Mouse (Mus musculus): ENCODE measurements around the gene Trib3.

Trib3 gene

DNA sequence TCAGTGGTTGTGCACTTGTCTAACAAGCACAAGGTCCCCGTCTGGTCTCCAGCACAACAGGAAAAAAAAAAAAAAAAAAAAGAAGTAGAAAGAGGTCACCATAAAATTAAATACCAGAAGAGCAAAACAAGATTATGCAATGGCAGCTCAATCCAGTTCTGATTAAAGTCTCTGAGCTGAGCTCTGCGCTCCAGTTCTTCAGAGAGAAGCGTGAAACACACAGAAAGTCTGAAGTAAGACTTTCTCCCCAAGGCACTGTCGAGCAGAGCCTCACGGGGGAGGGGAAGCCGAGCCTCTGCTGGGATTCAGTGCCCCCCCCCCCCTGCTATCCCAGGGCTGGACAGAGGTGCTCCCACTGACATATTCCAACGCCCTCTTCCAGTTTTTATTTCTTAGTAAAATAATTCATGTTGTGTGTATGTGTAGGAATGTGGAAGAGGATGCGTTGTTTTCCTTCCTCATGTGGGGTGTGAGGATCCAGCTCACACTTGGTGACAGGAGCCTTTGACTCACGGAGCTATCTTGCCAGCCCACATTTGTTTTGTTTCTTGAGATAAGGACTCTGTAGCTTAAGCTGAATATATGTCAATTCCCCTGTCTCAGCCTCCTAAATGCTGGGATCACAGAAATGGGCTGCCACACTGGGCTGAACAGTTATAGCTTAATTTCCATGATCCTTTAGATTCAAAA is 3.1 kb upstream of the Trib3 start:
- no peak for DNase-seq (ENCODE audit: low read depth, low spot score)

DNA sequence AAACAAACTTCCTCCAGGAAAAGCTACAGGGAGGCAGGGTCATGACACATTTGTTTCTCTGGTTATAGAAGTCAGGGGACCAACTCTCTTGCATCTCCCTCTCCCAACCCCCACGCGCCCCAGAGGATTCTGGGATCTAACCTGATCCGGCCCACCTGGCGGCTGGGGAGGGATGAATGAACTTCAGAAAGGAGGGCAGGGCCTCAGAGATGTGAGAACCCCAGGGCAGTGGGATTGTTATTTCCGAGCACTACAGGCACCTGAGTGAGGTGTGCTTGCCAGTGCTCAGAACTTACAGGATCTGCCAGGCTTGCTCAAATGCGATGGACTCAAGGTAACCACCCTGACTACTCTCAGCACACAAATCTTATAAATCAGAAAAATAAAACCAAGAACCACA is 1.6 kb upstream of the Trib3 start:
- peak; percentile 82 for DNase-seq (ENCODE audit: low read depth, low spot score)

DNA sequence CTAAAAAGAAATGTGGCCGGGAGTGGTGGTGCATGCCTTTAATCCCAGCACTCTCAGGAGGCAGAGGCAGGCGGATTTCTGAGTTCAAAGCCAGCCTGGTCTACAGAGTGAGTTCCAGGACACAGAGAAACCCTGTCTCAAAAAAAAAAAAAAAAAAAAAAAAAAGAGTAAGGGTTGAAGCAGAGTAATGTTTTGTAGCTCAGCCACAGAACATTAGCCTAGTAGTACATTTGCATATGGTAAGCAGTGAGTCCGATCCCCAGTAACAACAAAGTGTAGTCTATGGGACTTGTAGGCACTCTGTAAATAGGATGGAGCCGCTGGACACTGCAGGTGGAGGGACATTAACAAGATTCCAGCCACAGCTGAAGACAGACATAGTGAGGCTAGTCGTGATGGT is 1.1 kb upstream of the Trib3 start:
- no peak for DNase-seq (ENCODE audit: low read depth, low spot score)

DNA sequence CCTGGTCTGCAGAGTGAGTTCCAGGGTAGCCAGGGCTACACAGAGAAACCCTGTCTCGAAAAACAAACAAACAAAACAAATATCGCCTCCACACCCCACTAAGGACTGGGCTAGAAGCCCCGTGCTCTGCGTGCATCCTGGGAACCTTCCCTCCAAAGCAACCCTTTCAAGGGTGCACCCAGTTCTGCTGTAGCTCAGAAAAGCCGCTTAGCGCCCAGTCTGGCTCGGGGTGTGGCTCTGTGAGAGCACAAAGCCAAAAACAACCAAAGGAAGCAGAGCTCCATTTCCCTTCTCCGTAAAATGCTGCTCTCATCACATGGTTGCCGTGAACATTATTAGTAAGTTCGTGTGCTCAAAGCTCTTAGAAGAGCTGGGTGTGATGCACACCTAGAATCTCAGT is 529 bp upstream of the Trib3 start:
- peak; percentile 46 for DNase-seq (ENCODE audit: low read depth, low spot score)

DNA sequence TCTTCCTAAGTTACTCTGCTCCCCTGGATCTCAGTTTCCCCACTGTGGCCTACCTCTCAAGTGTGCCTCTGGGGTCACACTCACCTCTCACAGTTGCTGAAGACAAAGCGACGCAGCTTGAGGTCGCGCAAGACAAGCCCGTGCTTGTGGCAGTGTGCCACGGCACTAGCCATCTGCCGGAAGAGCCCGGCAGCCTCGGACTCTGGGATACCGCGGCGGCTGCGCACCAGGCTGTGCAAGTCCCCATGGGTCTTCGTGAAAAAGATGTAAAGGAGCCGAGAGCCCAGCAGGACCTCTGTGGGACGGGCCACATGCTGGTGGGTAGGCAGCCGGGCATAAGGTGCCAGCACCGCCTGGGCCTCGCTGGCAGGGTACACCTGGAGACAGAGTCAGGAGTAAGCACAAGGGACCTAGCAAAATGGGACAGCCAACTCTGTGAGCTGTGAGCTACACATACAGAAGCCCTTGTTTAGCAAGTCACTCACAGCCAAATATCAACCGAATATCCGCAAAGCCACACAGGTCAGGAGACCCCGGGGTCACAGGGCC is 4.1 kb downstream of the Trib3 start:
- DNase-seq (ENCODE audit: low read depth, low spot score), result peak; percentile 35

DNA sequence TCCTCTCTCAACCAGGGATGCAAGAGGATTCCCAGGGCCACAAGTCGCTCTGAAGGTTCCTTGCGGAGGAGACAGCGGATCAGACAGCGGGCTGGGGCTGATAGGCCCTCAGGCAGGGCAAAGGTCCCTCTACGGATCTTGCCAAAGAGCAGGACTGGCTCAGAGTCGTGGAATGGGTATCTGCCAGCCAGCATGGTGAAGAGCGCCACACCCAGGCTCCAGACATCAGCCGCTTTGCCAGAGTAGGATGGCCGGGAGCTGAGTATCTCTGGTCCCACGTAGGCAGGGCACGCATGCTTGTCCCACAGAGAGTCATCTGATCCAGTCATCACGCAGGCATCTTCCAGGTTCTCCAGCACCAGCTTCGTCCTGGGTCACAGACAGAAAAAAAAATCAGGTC is 5.5 kb downstream of the Trib3 start:
- no peak for DNase-seq (ENCODE audit: low read depth, low spot score)

DNA sequence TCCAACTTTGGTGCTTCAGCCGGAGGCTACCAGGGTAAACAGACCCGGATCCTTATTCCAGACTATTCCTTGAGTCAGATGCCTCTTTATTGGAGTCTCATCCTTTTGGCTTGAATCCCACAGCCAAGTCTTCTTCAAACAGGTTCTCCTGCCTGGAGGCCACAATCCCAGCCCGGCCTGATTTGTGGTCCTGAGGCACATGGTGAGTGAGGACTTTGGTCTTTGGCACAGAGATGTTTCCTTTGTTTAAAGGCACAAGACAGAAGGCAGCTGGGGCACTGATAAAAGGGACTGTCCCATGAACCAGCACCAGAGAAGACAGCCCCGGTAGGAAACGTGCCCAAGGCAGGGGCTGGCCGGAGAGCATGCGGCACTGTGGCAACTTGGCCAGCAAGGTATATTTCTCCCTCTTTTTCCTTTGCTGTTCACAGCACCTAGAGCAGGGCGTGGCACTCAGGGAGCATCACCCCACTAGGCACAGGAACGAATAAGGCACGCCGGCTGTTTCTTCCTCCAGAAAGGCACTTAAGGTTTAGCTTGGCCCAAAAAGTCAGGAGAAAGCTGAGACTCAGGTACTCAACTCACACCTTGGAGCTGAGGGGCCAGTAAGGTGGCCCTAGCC is 6.1 kb downstream of the Trib3 start:
- DNase-seq (ENCODE audit: low read depth, low spot score), result no peak

DNA sequence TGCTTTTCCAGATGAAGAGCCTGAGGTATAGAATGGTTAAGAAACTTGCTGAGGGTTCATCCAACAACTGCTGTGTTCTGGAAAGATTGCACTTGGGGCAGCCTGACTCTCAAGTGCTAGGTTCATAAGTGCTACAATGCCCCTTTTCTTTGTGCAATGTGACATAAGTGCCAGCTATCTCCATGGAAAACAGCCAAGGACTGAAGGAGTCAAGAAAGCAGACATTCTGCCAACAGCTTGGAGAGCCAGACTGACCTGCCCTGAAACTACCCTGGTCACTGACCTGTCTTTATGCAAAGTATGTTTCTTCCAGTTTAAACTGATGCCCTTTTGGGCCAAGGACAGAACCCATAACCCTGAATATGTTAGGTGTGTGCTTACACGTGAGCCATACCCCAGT is 7.0 kb downstream of the Trib3 start:
- DNase-seq (ENCODE audit: low read depth, low spot score), result no peak

DNA sequence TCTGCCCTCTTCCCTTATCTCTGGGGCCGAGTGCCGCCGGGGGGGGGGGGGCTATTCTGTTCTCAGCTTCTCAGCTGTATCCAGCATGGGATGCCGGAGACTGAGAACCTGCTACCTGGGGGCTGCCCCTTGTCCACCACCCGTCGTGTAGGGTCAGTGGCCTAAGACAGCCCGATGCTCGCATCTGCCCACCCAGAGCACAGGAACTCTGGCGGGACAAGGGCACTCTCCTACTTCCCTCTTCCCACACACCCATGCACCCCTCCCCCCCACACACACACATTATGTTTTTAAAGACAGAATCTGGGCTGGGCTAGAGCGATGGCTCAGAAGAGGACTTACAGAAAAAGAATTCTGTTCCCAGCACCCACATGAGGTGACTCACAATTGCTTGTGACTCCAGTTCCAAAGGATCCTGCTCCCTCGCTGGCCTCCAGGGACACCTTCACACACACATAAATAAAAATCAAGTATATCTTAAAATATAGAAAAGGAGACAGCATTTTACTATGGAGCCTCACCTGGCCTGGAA is 8.5 kb downstream of the Trib3 start:
- no peak for DNase-seq (ENCODE audit: low read depth, low spot score)

DNA sequence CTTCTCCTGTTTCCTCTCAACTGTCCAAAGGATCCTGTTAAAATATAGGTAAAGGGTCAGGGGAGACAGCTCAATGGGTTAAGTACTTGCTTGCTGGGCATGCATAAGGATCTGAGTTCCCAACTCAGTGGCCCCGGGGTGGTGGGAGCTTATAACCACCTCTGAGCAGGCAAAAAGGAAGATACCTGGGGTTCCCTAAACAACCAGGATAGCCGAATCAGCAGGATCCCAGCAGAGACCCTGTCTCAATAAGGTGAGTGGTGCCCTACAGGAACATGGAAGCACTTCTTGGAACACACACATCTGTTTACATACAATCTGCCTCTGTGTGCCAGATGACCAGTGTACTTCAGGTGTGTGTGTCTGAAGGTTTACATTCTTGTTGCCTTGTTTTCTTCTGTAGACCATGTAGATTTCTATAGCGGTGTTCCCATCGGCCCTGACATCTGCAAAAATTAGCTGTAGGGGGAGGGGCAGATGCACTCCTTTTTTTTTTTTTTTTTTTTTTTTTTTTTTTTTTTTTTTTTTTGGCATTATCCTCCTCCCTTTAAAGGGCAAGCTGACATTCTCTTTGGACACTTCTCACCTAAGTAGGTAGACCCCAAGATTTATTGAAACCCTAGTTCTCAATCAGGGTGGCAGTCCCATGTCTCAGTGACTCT is 10.4 kb downstream of the Trib3 start:
- peak; percentile 2 for DNase-seq (ENCODE audit: low read depth, low spot score)

DNA sequence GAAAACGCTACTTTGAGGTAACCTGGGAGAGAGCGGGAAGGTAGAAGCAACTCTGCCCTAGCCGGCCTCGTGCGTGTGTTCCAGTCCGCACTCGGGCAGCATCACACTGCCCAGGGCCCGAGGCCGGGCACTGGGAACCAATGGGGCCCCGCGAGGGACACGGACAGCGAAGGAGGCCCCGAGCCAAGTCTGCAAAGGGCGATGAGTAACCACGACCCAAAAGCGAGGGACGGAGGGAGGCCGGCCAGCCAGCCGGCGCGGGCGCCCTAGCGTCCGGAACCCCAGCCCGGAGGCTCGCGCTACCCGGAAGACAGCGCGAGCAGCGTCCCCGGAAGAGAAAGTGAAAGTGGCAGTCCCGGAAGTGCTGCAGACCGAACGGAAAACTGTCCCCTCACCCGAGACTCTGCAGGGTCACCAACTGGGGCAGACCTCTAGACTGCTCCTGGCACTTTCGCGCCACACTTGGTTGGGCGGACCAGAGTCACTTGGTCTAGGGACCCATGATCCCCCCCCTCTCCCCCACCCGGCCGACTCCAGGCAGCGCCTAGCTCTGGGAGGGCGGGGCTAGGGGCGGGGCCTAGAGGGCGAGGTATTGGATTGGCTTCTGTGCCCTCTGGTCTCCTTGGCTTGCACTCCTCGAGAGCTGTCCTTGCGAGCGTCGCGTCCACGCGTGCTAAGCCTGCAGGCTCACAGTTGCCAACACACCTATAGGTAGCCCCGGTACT is 11.6 kb downstream of the Trib3 start, which contains the start of gene Rbck1:
Gene Rbck1 (minus strand): TSS at position 553 of the 725 bp plus-strand sequence.
- DNase-seq (ENCODE audit: low read depth, low spot score), result peak; percentile 95

DNA sequence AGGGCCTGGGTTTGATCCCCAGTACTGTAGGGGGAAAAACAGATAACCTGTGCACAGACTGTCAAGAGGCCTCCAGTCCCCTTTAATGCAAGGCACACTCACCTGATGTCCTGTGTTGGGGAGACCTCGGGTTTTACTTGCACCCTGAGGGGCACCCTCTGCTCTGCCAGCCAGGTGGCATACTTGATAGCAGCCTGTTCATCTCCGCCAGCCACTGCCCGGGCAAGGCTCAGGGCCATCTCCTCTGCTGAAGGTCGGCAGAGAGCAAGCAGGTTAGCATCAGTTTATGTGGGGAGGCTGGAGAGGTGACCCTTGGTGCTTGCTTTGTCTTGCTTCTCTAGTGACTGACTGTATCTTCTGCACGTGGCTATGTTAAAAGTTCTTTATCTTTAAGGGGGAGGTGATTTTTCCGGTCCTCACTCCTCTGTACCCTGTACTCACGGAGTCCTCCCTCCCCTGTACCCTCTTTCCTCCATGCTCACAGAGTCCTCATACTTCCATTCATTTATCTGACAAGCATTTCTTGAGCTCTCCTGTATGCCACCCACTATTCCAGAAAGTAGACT is 12.9 kb downstream of the Trib3 start:
- DNase-seq (ENCODE audit: low read depth, low spot score), result peak; percentile 4

DNA sequence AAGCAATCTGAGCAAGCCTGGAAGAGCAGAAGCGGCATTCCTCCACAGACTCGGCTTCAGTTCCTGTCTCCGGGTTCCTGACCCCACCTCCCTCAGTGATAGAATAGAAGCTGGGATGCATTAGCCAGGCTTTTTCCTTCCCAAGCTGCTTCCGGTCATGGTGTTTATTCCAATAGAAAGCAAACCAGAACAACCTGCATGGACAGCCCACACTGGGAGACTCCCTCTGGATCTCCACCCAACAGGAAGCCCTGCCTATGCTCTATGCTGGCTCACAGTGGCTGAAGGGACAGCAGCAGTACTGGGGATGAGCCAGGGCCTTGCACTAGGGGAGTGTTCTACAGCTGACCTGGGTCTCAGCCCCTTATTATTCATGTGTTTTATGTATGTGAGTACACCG is 15.9 kb downstream of the Trib3 start:
- no peak for DNase-seq (ENCODE audit: low read depth, low spot score)

DNA sequence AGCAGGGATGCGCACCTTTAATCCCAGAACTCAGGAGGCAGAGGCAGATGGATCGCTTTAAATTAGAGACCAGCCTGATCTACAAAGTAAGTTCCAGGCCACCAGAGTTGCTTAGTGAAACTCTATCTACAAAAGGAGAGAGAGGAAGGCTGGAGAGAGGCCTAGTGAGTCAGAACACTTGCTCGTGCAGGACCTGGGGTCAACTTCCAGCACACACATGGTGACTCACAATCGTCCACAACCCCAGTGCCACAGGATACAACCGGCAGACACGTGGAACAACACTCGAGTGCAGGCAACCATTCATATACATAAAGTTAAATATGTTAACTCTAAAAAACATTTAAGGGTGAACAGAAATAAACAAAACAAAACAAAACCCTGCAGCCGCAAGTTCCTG is 17.2 kb downstream of the Trib3 start:
- no peak for DNase-seq (ENCODE audit: low read depth, low spot score)

DNA sequence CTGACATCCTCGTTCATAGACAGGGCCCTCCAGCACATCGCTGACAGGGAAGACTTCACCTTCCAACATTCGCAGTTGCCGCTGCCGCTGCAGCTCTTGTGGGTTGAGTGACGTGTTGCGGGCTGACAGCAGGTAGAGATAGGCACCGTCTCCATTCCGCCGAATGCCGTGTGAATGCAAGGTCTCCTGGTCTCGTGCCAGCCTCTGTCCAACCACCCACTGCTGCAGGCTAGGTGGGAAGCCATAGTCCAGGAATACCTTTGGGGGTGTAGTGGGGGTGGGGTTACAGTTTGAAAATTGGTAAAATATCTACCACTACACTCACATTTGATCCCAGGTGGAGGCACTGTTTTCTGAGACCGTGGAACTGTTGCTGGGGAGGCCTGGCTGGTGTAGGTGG is 17.7 kb downstream of the Trib3 start:
- no peak for DNase-seq (ENCODE audit: low read depth, low spot score)

DNA sequence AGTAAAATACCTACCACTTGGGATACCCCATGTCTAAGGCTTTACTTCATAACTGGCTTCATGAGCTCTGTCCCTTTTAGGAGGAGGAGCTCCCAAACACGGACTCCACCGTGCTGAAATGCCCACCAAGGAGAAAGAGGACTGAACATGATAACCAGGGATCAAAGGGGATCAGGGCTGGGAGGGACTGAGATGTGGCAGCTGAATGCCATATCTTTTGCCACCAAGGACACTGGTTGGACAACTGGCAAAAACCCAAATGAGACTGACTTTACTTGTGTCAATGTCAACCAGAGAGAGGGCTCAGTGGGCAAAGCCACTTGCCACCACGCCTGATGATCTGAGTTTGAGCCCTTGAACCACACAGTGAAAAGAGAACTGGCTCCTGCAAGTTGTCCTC is 19.0 kb downstream of the Trib3 start:
- no peak for DNase-seq (ENCODE audit: low read depth, low spot score)

DNA sequence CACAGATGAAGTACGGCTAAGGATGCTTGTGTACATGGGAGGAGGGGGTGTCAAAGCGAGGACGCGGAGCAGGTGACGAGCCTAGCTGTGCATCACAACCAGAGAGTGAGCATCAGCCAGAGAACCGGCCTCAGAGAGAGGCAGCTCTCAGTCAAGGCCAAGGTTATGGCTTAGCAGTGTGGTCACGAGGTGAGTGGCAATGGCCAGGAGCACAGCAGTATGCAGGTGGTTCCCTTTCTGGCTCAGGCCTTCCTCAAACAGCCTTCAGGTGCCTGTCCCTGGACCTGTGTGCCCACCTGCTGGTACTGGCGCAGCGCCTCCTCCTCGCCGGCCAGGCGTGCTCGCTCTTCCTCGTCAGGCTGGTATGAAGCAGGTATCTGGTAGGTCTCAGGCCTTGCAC is 19.9 kb downstream of the Trib3 start:
- no peak for DNase-seq (ENCODE audit: low read depth, low spot score)

DNA sequence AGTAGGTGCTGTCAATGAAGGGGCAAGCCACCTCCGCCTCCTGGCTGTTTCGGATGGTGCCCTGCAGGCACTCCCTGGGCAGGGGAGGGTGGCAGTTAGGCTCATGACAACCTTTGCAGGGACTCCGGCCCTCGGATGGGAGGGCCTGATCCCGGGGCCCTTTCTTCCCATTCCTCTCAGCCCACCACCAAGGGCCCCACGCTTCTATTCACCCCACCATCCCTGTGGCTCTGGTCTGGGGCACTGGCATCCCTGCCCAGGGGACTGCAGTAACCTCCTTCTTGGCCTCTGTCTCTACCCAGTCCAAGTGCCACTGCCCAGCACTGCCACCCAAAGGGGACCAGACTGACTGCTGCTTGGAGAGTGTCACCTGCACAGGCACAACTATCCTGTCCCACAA is 21.6 kb downstream of the Trib3 start:
- DNase-seq (ENCODE audit: low read depth, low spot score), result no peak

DNA sequence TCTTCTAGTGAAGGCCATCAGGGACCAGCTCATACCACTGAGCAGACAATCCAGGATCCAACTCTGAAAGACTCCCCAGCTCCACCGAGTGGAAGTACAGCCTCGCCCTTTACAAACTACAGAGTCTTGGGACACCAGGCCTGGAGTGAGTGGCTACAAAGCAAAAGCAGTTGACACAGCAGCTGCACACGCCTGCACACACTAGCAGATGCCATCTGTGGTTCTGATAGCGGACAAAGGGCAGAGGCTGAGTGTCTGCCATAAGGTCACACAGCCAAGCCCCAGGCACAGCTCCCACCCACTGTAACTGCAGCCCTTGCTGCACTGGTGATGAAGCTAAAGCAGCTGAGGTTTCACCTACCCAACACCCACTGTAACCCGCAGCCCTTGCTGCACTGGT is 22.3 kb downstream of the Trib3 start:
- DNase-seq (ENCODE audit: low read depth, low spot score), result no peak

DNA sequence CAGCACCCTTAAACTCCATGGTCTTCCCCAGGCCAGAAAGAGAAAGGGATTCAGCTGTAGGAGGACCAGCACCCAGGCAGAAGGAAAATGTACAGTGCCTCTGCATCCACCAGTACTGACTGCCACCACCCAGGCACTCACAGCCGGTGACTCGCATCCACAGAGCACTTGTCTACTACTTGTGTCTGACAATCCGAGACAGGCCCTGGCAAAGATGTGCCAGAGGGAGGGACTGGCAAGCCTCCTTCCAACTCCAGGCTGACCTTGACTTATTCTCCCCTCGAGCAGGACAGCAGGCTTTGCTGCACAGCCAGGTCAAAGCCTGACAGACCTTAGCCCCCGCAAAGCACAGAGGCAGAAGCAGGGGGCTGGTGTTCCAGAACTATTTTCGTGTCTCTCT is 26.8 kb downstream of the Trib3 start:
- DNase-seq (ENCODE audit: low read depth, low spot score), result no peak

DNA sequence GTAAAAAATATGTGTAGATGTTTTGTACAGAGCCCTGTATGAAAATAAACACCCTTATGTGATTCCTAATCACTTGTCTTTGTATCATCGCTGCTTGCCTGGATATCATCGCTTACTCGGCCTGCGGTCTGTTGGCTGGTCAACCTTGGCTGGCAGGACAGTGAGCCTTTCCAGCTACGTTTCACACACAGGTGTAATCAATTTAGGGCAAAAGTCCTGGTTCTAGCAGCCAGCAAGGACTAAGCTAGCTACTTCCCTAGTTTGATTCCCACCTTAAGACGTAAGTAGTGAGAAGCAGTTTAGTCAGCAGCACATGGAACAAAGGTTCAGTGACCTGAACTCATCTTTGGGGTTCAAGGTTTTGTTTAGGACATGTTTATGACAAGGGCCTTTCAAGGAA is 29.9 kb downstream of the Trib3 start:
- DNase-seq (ENCODE audit: low read depth, low spot score), result no peak

DNA sequence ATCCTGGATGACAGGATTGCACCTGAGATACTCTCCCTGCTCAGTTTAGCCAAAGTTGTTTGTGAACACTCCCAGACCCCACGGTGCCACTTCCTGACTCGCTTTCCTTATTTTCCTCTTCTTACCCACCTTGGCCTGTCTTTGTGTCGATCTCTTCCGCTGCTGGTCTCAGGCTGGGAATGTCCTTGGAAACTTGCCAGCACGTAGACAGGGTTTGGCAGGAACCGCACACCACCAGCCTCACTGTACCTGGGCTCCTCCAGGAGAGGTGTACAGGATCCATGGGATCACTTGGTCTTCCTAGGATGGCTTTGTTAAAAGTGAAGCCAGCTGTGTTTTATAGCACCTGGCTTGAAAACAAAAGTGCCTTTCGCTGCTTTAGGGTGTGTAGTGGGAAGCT is 30.8 kb downstream of the Trib3 start:
- no peak for DNase-seq (ENCODE audit: low read depth, low spot score)

Measured in ES-CJ7 (cell line).